Mouse (Mus musculus) CH12.LX (cell line): ENCODE results near the gene Klk6.

Experiments used
- CTCF ChIP-seq, 2 experiments: IDR thresholded peaks in 1 of 2; conservative IDR thresholded peaks in 1 of 2; 2 replicates each; pipeline ENCODE4 v1.5.1; 2011 to 2012; ENCODE audit warnings: low read depth in 2 of 2, low read length in 2 of 2, improper control_type of control experiment in 1 of 2, inconsistent platforms in 1 of 2, mild to moderate bottlenecking in 1 of 2, moderate library complexity in 1 of 2
- NRF1 ChIP-seq: IDR thresholded peaks from 2 replicates; pipeline ENCODE4 v1.6.1; 2014; ENCODE audit warnings: low read depth, mild to moderate bottlenecking, inconsistent platforms, low read length, improper control_type of control experiment, moderate library complexity
- UBTF ChIP-seq: IDR thresholded peaks from 2 replicates; pipeline ENCODE4 v1.6.1; 2012; ENCODE audit warnings: low read depth, mild to moderate bottlenecking, inconsistent platforms, low read length, improper control_type of control experiment, moderate library complexity

DNA sequence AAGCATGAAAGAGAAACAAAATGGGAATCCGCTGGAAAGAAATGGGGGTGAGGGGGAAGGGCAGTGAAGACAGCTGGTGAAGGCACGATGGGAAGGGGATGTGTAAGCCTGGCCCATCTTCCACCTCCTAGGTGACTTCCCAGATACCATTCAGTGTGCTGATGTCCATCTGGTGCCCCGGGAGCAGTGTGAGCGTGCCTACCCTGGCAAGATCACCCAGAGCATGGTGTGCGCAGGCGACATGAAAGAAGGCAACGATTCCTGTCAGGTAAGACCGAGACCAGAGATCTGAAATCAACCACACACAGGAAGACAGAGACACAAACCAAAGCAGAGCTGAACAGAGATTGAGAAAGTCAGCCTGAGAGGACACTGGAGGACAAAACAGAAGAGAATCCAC, 4.7 kb downstream of the Klk6 start:
- TF ChIP-seq UBTF, result no peak
- TF ChIP-seq NRF1, result no peak
- TF ChIP-seq CTCF (conservative IDR thresholded peaks at IDR 0.05 in 1 of 2, IDR thresholded peaks at IDR 0.05 in 1 of 2; ENCODE audit: low read depth in 2 of 2, low read length in 2 of 2), result no peak
